Comparison of ENCODE assay signal across 8 mouse cellular contexts in genomic region chr12:110418735-110419350, GRCm38 (mm10). TPM values are rescaled to one million over a fixed set of nuclear protein-coding genes. Genes with fewer than 3 reads are reported as not detected.
A peak's percentile ranks its signal among the peaks of the same experiment; 100 is the strongest.
DNase-seq lines count a peak whose midpoint lies in the region; ATAC-seq and TF ChIP-seq lines count a peak whose summit lies in the region.

No protein-coding gene starts in this region.

- WGBS in forebrain, embryonic 12.5 days, result 32% methylated on average over 8 of the region's 8 CpGs
- 27% methylated on average over 8 of the region's 8 CpGs for WGBS in intestine, embryonic 14.5 days
- WGBS in limb, embryonic 10.5 days, result 39% methylated on average over 8 of the region's 8 CpGs
- WGBS in midbrain, embryonic 16.5 days, result 35% methylated on average over 8 of the region's 8 CpGs

- peak; percentile 19; the same call in 1 of the 2 replicates for TF ChIP-seq CTCF in testis, adult 2 months (IDR thresholded peaks at IDR 0.05; ENCODE audit: control insufficient read depth, insufficient read depth, insufficient replicate concordance, low read depth, low read length)

- peak; percentile 41 for ATAC-seq in forebrain, embryonic 12.5 days (ENCODE audit: low FRiP score)
- ATAC-seq in intestine, embryonic 14.5 days (replicated peaks; ENCODE audit: low FRiP score, low TSS enrichment, low read depth), result peak; percentile 56
- ATAC-seq in midbrain, embryonic 16.5 days, result peak; percentile 60

- H3K36me3 ChIP-seq in testis, adult 2 months (ENCODE audit: control insufficient read depth, insufficient read depth, low read length), result no peaks in the 10 kb centered on the region
- no peaks in the 10 kb centered on the region for H3K36me3 ChIP-seq in forebrain, embryonic 12.5 days (replicated peaks)
- H3K36me3 ChIP-seq in intestine, embryonic 14.5 days (ENCODE audit: control insufficient read depth, insufficient read depth, low read length), result no peaks in the 10 kb centered on the region
- H3K36me3 ChIP-seq in limb, embryonic 10.5 days, result no peaks in the 10 kb centered on the region
- no peaks in the 10 kb centered on the region for H3K36me3 ChIP-seq in midbrain, embryonic 16.5 days (ENCODE audit: control insufficient read depth, insufficient read depth, low read length)

- no peak overlapping the region for H3K27ac ChIP-seq in testis, adult 2 months (ENCODE audit: control insufficient read depth, insufficient read depth, low read depth, low read length)
- no peak overlapping the region for H3K27ac ChIP-seq in forebrain, embryonic 12.5 days
- H3K27ac ChIP-seq in intestine, embryonic 14.5 days (ENCODE audit: low read depth), result no peak overlapping the region
- H3K27ac ChIP-seq in limb, embryonic 10.5 days, result no peak overlapping the region
- H3K27ac ChIP-seq in midbrain, embryonic 16.5 days (ENCODE audit: low read length), result no peak overlapping the region

- no peaks in the 10 kb centered on the region for H3K27me3 ChIP-seq in testis, adult 2 months (ENCODE audit: control insufficient read depth, insufficient read depth, low read length)
- peaks cover 11% of the 10 kb centered on the region for H3K27me3 ChIP-seq in forebrain, embryonic 12.5 days
- no peaks in the 10 kb centered on the region for H3K27me3 ChIP-seq in intestine, embryonic 14.5 days (replicated peaks; ENCODE audit: control insufficient read depth, insufficient read depth, low read length)
- peaks cover 16% of the 10 kb centered on the region; the same call in 1 of the 2 replicates for H3K27me3 ChIP-seq in limb, embryonic 10.5 days (ENCODE audit: low read depth, poor library complexity, severe bottlenecking)
- no peaks in the 10 kb centered on the region for H3K27me3 ChIP-seq in midbrain, embryonic 16.5 days (ENCODE audit: control insufficient read depth, insufficient read depth, low read depth, low read length)

- no peak for TF ChIP-seq POLR2A in testis, adult 2 months (IDR thresholded peaks at IDR 0.05; ENCODE audit: control insufficient read depth, low read depth, low read length)

- H3K9ac ChIP-seq in forebrain, embryonic 12.5 days, result no peak overlapping the region
- no peak overlapping the region for H3K9ac ChIP-seq in intestine, embryonic 14.5 days (ENCODE audit: low read length)
- H3K9ac ChIP-seq in midbrain, embryonic 16.5 days (ENCODE audit: low read depth, low read length), result no peak overlapping the region

- H3K4me1 ChIP-seq in testis, adult 2 months (ENCODE audit: control insufficient read depth, insufficient read depth, low read length), result peaks cover 14% of the 10 kb centered on the region
- H3K4me1 ChIP-seq in forebrain, embryonic 12.5 days, result no peaks in the 10 kb centered on the region
- no peaks in the 10 kb centered on the region for H3K4me1 ChIP-seq in intestine, embryonic 14.5 days (replicated peaks; ENCODE audit: control insufficient read depth, insufficient read depth, low read length)
- H3K4me1 ChIP-seq in limb, embryonic 10.5 days, result peaks cover 6% of the 10 kb centered on the region
- peaks cover 4% of the 10 kb centered on the region; the same call in 1 of the 2 replicates for H3K4me1 ChIP-seq in midbrain, embryonic 16.5 days (ENCODE audit: control insufficient read depth, insufficient read depth, low read length)

- peak overlapping the region; percentile 49 for H3K4me3 ChIP-seq in testis, adult 2 months (ENCODE audit: control insufficient read depth, low read depth, low read length)
- no peak overlapping the region for H3K4me3 ChIP-seq in forebrain, embryonic 12.5 days (replicated peaks)
- no peak overlapping the region for H3K4me3 ChIP-seq in intestine, embryonic 14.5 days (ENCODE audit: low read depth, low read length)
- no peak overlapping the region for H3K4me3 ChIP-seq in limb, embryonic 10.5 days
- no peak overlapping the region for H3K4me3 ChIP-seq in midbrain, embryonic 16.5 days (ENCODE audit: low read depth, low read length)

- no peak overlapping the region for H3K4me2 ChIP-seq in forebrain, embryonic 12.5 days
- H3K4me2 ChIP-seq in intestine, embryonic 14.5 days (ENCODE audit: low read length), result no peak overlapping the region
- H3K4me2 ChIP-seq in midbrain, embryonic 16.5 days (ENCODE audit: low read length), result no peak overlapping the region

- DNase-seq in testis, postnatal 10 days (ENCODE audit: low spot score), result no peak
- peak; percentile 77 for DNase-seq in brain, adult 2 months (ENCODE audit: low read depth, low spot score)
- DNase-seq in intestine, embryonic 14.5 days (ENCODE audit: low spot score), result peak; percentile 80
- DNase-seq in limb, embryonic 10.5 days (ENCODE audit: low spot score), result peak; percentile 46
- DNase-seq in ovary, postnatal 10 days (ENCODE audit: low spot score), result no peak

- H3K9me3 ChIP-seq in forebrain, embryonic 12.5 days, result no peaks in the 10 kb centered on the region
- H3K9me3 ChIP-seq in intestine, embryonic 14.5 days (ENCODE audit: control insufficient read depth, low read length), result no peaks in the 10 kb centered on the region
- no peaks in the 10 kb centered on the region for H3K9me3 ChIP-seq in limb, embryonic 10.5 days (replicated peaks)
- no peaks in the 10 kb centered on the region for H3K9me3 ChIP-seq in midbrain, embryonic 16.5 days (replicated peaks; ENCODE audit: control insufficient read depth, low read length, poor library complexity, severe bottlenecking)

RNA-seq across cellular contexts. Expression of gene Ppp2r5c, which starts 28.1 kb away (rescaled TPM):
- 196 and 202 TPM in 2 replicates for polyA plus RNA-seq in testis, adult 2 months (2012; rRNA removed)
- polyA plus RNA-seq in forebrain, embryonic 12.5 days (2016; fragmentation: Nextera tagmentation; extraction: Ambion mirVana), result 152 and 157 TPM in 2 replicates
- polyA plus RNA-seq in intestine, embryonic 14.5 days (2014; fragmentation: Nextera tagmentation; extraction: Ambion mirVana), result 153 and 170 TPM in 2 replicates
- 136 and 148 TPM in 2 replicates for polyA plus RNA-seq in limb, embryonic 10.5 days (2016; fragmentation: Nextera tagmentation; extraction: Ambion mirVana)
- polyA plus RNA-seq in midbrain, embryonic 16.5 days (2015; fragmentation: Nextera tagmentation; extraction: Ambion mirVana), result 144 and 147 TPM in 2 replicates

Comparison
In these comparisons a context has a peak if more than half of its experiments do, and no peak if none do; other contexts are left out.
1. DNase-seq: peak in brain, adult 2 months (single experiment), intestine, embryonic 14.5 days (single experiment) and limb, embryonic 10.5 days (single experiment); none in testis, postnatal 10 days (single experiment) and ovary, postnatal 10 days (single experiment).
2. Peak in every context shown above with its lines, with median percentiles within 50 percentile points of each other: ATAC-seq.